Mouse (Mus musculus): ENCODE data around the gene Clasrp. TPM values are rescaled to one million over a fixed set of nuclear protein-coding genes. Genes with fewer than 3 reads are reported as not detected.

The Clasrp gene
- polyA plus RNA-seq, 1 experiment from 2014 or later = 77.4 TPM

- Histone ChIP-seq H3K27me3 (no peaks in the 10 kb centered on the region), H3K4me2 (no peak overlapping the region), H3K36me3 (peaks cover 49% of the 10 kb centered on the region), H3K9ac (replicated peaks) (no peak overlapping the region), H3K4me1 (replicated peaks) (peaks cover 21% of the 10 kb centered on the region; the same call in 1 of the 2 replicates), H3K27ac (no peak overlapping the region), H3K9me3 (no peaks in the 10 kb centered on the region), H3K4me3 (replicated peaks) (no peak overlapping the region)
- 85% methylated on average over 10 of the region's 10 CpGs for WGBS
- no peak for ATAC-seq (ENCODE audit: insufficient number of reproducible peaks, insufficient read depth, low FRiP score, low TSS enrichment, low read depth)
These were observed 54.9 kb downstream of the Clasrp start for GRCm38 (mm10) chr7:19549394-19549793.

- H3K9ac ChIP-seq (replicated peaks) = no peak overlapping the region
- peaks cover 31% of the 10 kb centered on the region for H3K36me3 ChIP-seq
- H3K4me1 ChIP-seq (replicated peaks) = peaks cover 19% of the 10 kb centered on the region; the same call in 1 of the 2 replicates
- no peak overlapping the region for H3K4me2 ChIP-seq
- no peaks in the 10 kb centered on the region for H3K27me3 ChIP-seq
- WGBS = 82% methylated on average over 2 of the region's 2 CpGs
- no peak overlapping the region for H3K27ac ChIP-seq
- no peaks in the 10 kb centered on the region for H3K9me3 ChIP-seq
- ATAC-seq (ENCODE audit: insufficient number of reproducible peaks, insufficient read depth, low FRiP score, low TSS enrichment, low read depth) = no peak
- H3K4me3 ChIP-seq (replicated peaks) = no peak overlapping the region
These were observed 56.8 kb downstream of the Clasrp start for GRCm38 (mm10) chr7:19547344-19547969.

DNA sequence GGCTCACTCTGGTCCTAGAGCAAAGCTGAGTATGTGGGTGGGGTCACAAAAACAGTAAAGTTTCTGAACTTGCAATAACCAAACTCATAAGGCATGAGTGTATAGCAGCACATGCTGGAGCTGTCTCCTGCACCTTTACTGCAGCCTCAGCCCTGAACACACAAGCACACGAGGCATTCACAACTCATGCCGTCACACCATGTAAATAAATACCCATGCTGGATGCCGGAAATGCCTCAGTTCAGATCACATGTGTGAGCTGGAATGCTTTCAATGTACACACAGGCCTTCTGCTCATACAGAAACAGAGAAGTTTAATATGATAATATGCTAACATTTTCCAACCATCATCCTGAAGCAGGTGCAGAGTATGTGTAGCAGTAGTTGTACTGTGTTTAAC lies 58.3 kb downstream of the Clasrp start:
- H3K27ac ChIP-seq = no peak overlapping the region
- WGBS = 69% methylated on average over 3 of the region's 3 CpGs
- no peaks in the 10 kb centered on the region for H3K27me3 ChIP-seq
- ATAC-seq (ENCODE audit: insufficient number of reproducible peaks, insufficient read depth, low FRiP score, low TSS enrichment, low read depth) = no peak
- H3K36me3 ChIP-seq = peaks cover 25% of the 10 kb centered on the region; the same call in 1 of the 2 replicates
- no peak overlapping the region for H3K9ac ChIP-seq (replicated peaks)
- H3K4me1 ChIP-seq (replicated peaks) = peaks cover 21% of the 10 kb centered on the region; the same call in 1 of the 2 replicates
- H3K4me2 ChIP-seq = no peak overlapping the region
- no peaks in the 10 kb centered on the region for H3K9me3 ChIP-seq
- no peak overlapping the region for H3K4me3 ChIP-seq (replicated peaks)

DNA sequence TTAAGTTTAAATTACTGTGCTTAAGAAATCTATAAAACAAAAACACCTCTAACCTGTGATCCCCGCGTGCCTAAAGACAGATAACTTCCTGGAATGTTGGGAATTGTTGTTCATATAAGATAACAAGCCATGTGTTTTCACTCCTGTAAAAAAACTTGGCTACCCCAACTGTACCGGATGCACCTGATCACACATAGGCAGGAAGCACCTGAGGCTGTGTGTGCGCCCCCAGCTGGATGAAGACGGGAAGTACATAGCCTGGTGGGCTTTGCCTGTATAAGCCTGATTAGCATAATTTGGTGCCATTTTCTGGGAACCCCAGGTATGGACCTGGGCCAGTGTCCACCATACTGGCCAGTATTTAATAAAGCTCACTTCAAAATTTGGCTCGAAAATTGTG lies 60.7 kb downstream of the Clasrp start:
- Histone ChIP-seq H3K4me1 (replicated peaks) (peaks cover 21% of the 10 kb centered on the region; the same call in 1 of the 2 replicates), H3K9ac (replicated peaks) (no peak overlapping the region), H3K36me3 (peaks cover 17% of the 10 kb centered on the region; the same call in 1 of the 2 replicates), H3K4me3 (replicated peaks) (no peak overlapping the region), H3K27me3 (no peaks in the 10 kb centered on the region), H3K4me2 (no peak overlapping the region), H3K9me3 (no peaks in the 10 kb centered on the region), H3K27ac (no peak overlapping the region)
- WGBS = 56% methylated on average over 6 of the region's 6 CpGs
- ATAC-seq (ENCODE audit: insufficient number of reproducible peaks, insufficient read depth, low FRiP score, low TSS enrichment, low read depth) = no peak

DNA sequence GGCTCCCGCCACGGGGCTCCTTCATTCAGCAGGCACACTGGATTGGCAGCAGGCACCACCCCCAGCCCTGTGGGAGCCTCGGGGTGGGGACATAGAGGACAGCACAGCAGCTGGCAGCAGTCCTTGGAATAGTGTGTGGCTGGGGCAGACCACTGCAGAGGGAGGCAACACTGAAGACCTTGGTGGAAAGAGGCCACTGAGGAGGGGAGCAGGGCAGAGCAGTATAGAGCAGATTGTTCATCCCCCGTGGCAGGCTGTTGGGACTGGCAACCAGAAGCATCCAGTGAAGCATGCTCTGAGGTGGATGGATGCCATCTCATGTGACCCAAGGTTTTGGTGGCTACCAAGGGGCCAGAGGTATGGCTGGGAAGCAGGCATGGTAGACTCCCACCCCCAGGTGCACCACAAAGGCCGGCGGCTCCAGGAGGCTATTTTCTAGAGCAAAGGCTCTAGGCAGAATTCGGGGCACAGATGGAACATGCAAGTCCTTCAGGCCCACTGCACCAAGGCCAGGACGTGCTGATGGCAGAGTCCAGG lies 62.1 kb downstream of the Clasrp start:
- no peak overlapping the region for H3K4me3 ChIP-seq (replicated peaks)
- H3K4me1 ChIP-seq (replicated peaks) = peaks cover 27% of the 10 kb centered on the region
- no peak overlapping the region for H3K27ac ChIP-seq
- H3K9me3 ChIP-seq = no peaks in the 10 kb centered on the region
- no peak for ATAC-seq (ENCODE audit: insufficient number of reproducible peaks, insufficient read depth, low FRiP score, low TSS enrichment, low read depth)
- H3K27me3 ChIP-seq = no peaks in the 10 kb centered on the region
- H3K9ac ChIP-seq (replicated peaks) = no peak overlapping the region
- 0 out of 2 replicates have a peak, but pooled peaks cover 8% of the 10 kb centered on the region for H3K36me3 ChIP-seq
- H3K4me2 ChIP-seq = no peak overlapping the region
- 73% methylated on average over 8 of the region's 8 CpGs for WGBS

- Histone ChIP-seq H3K9ac (replicated peaks) (no peak overlapping the region), H3K4me1 (replicated peaks) (peaks cover 27% of the 10 kb centered on the region)
- WGBS = 86% methylated on average over 7 of the region's 7 CpGs
These were observed 62.6 kb downstream of the Clasrp start for GRCm38 (mm10) chr7:19541681-19542154.

GRCm38 (mm10) chr7:19540771-19541566 lies 63.3 kb downstream of the Clasrp start:
- Histone ChIP-seq H3K4me2 (no peak overlapping the region), H3K36me3 (peaks cover 7% of the 10 kb centered on the region; the same call in 1 of the 2 replicates), H3K27ac (no peak overlapping the region), H3K4me3 (replicated peaks) (no peak overlapping the region), H3K4me1 (replicated peaks) (peaks cover 22% of the 10 kb centered on the region), H3K9ac (replicated peaks) (no peak overlapping the region), H3K9me3 (no peaks in the 10 kb centered on the region), H3K27me3 (no peaks in the 10 kb centered on the region)
- 100% methylated on average over 2 of the region's 2 CpGs for WGBS
- no peak for ATAC-seq (ENCODE audit: insufficient number of reproducible peaks, insufficient read depth, low FRiP score, low TSS enrichment, low read depth)

More at GRCm38 (mm10) chr7:19541681-19542154, 62.6 kb downstream of the Clasrp start:
- H3K27me3 ChIP-seq = no peaks in the 10 kb centered on the region
- ATAC-seq (ENCODE audit: insufficient number of reproducible peaks, insufficient read depth, low FRiP score, low TSS enrichment, low read depth) = no peak
- H3K9me3 ChIP-seq = no peaks in the 10 kb centered on the region
- H3K4me3 ChIP-seq (replicated peaks) = no peak overlapping the region
- H3K36me3 ChIP-seq = 0 out of 2 replicates have a peak, but pooled peaks cover 7% of the 10 kb centered on the region
- H3K4me2 ChIP-seq = no peak overlapping the region
- H3K27ac ChIP-seq = no peak overlapping the region

DNA sequence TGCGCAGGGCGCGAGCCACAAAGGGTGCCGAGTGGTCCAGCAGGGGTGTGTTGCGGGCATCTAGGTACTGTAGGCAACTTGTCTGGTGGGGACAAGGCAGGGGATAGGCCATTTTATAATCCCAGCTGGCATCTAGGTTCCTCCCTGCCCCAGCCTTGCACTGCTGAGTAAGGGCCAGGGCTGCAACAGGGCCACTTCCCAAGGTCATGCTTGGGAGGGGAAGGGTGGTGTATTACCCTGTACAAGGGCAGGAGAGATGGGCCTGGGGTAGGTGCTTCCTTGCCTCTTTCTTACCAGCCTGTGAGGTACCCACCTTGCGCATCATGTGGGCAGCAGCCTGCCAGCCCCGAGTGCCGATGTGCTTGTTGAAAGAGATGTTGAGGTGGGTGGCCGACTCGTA lies 69.6 kb downstream of the Clasrp start:
- H3K4me2 ChIP-seq = no peak overlapping the region
- H3K4me3 ChIP-seq (replicated peaks) = no peak overlapping the region
- no peak overlapping the region for H3K9ac ChIP-seq (replicated peaks)
- H3K36me3 ChIP-seq = peaks cover 65% of the 10 kb centered on the region
- H3K4me1 ChIP-seq (replicated peaks) = peaks cover 9% of the 10 kb centered on the region
- WGBS = 93% methylated on average over 10 of the region's 10 CpGs
- no peak overlapping the region for H3K27ac ChIP-seq
- no peak for ATAC-seq (ENCODE audit: insufficient number of reproducible peaks, insufficient read depth, low FRiP score, low TSS enrichment, low read depth)
- H3K9me3 ChIP-seq = no peaks in the 10 kb centered on the region
- no peaks in the 10 kb centered on the region; the same call in 1 of the 2 replicates for H3K27me3 ChIP-seq

GRCm38 (mm10) chr7:19532240-19532639 lies 72.0 kb downstream of the Clasrp start:
- Histone ChIP-seq H3K4me3 (replicated peaks) (no peak overlapping the region), H3K27ac (no peak overlapping the region), H3K4me1 (replicated peaks) (peaks cover 3% of the 10 kb centered on the region), H3K9ac (replicated peaks) (no peak overlapping the region), H3K4me2 (no peak overlapping the region), H3K36me3 (peaks cover 79% of the 10 kb centered on the region), H3K9me3 (no peaks in the 10 kb centered on the region), H3K27me3 (no peaks in the 10 kb centered on the region; the same call in 1 of the 2 replicates)
- no peak for ATAC-seq (ENCODE audit: insufficient number of reproducible peaks, insufficient read depth, low FRiP score, low TSS enrichment, low read depth)
- 88% methylated on average over 13 of the region's 14 CpGs for WGBS

DNA sequence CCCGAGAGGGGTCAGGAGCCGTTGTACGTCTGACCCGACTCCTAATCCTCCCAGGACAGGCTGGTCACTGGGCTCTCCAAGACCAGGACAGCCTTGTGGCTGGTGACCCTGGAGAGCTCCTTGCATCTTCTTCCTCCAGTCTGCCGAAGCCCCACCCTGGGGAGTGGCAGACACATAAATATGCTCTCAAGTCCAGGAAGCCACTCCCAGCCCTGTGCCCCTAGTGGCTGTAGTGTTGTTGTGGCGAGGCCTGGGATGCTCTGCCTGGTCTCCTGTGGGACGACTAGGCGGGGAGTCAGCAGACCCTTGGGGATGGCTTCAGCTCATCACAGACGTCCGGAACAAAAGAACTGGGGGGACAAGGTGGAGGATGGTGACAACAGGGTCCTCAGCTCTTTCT lies 73.2 kb downstream of the Clasrp start:
- Histone ChIP-seq H3K4me1 (replicated peaks) (no peaks in the 10 kb centered on the region), H3K9me3 (no peaks in the 10 kb centered on the region), H3K27me3 (peaks cover 10% of the 10 kb centered on the region), H3K4me2 (no peak overlapping the region), H3K27ac (no peak overlapping the region), H3K4me3 (replicated peaks) (no peak overlapping the region), H3K9ac (replicated peaks) (no peak overlapping the region), H3K36me3 (peaks cover 77% of the 10 kb centered on the region)
- no peak for ATAC-seq (ENCODE audit: insufficient number of reproducible peaks, insufficient read depth, low FRiP score, low TSS enrichment, low read depth)
- whole genome bisulfite sequencing = 67% methylated on average over 10 of the region's 10 CpGs
